Mouse (Mus musculus) midbrain, embryonic 11.5 days (tissue): ENCODE measurements around the gene Rplp0. TPM values are rescaled to one million over a fixed set of nuclear protein-coding genes. Genes with fewer than 3 reads are reported as not detected.

Experiments
- ATAC-seq: fragments of 200-750 bp; cut with Nextera tagmentation; 2 replicates; pipeline ENCODE4 v1.8.0; 2017; ENCODE audit warnings: moderate TSS enrichment, moderate library complexity; ENCODE audit not compliant: low FRiP score
- DNase-seq: peaks from one replicate; pipeline ENCODE4 v3.0.0; 2015; ENCODE audit warnings: low spot score; ENCODE audit errors: missing footprints
- H3K27ac ChIP-seq: fragments of 300-500 bp; sonication (generic); 2 replicates; pipeline ENCODE4 v1.5.1; 2014; ENCODE audit warnings: low read depth, low read length
- H3K27me3 ChIP-seq: fragments of 300-500 bp; sonication (generic); 2 replicates; pipeline ENCODE4 v1.6.1; 2014; ENCODE audit warnings: mild to moderate bottlenecking, low read length, moderate library complexity, mixed read lengths; ENCODE audit not compliant: control insufficient read depth, insufficient read depth
- H3K36me3 ChIP-seq: fragments of 300-500 bp; sonication (generic); 2 replicates; pipeline ENCODE4 v1.6.1; 2014; ENCODE audit warnings: mild to moderate bottlenecking, low read length, moderate library complexity, mixed read lengths; ENCODE audit not compliant: control insufficient read depth, insufficient read depth
- H3K4me1 ChIP-seq: fragments of 300-500 bp; sonication (generic); 2 replicates; pipeline ENCODE4 v1.6.1; 2014; ENCODE audit warnings: low read length; ENCODE audit not compliant: control insufficient read depth, insufficient read depth
- H3K4me2 ChIP-seq: fragments of 300-500 bp; sonication (generic); 2 replicates; pipeline ENCODE4 v1.6.1; 2014; ENCODE audit warnings: mild to moderate bottlenecking, moderate library complexity
- H3K4me3 ChIP-seq: fragments of 300-500 bp; sonication (generic); 2 replicates; pipeline ENCODE4 v1.5.1; 2014; ENCODE audit warnings: low read depth, low read length
- H3K9ac ChIP-seq: fragments of 300-500 bp; sonication (generic); 2 replicates; pipeline ENCODE4 v1.6.1; 2014; ENCODE audit warnings: low read length
- H3K9me3 ChIP-seq: fragments of 300-500 bp; sonication (generic); 2 replicates; pipeline ENCODE4 v1.6.1; 2016; ENCODE audit warnings: low read length; ENCODE audit not compliant: control insufficient read depth
- WGBS: fragments of 180-500 bp; shearing (Covaris S2); extraction: QIAGEN DNeasy Blood & Tissue Kit; methylation state at CpG from one replicate; pipeline ENCODE4 v1.1.7; 2014; 5-methylcytosine and 5-hydroxymethylcytosine counted together
- polyA plus RNA-seq: library from polyadenylated mRNA; unstranded; fragments of >200 nt; fragmentation: Nextera tagmentation; extraction: Ambion mirVana; gene quantifications from 2 replicates; pipeline ENCODE4 v1.2.1, GENCODE M21; 2014

The Rplp0 gene
- polyA plus RNA-seq, 1 experiment from 2014 or later, result 1,182 TPM

GRCm38 (mm10) chr5:115546536-115546935, 12.7 kb upstream of the Rplp0 start:
- peaks cover 7% of the 10 kb centered on the region; the same call in 1 of the 2 replicates for H3K4me1 ChIP-seq
- peak overlapping the region; percentile 10; the same call in 1 of the 2 replicates for H3K27ac ChIP-seq
- ATAC-seq (no peak), DNase-seq (no peak)
- 67% methylated on average over 11 of the region's 11 CpGs for WGBS
- H3K9me3 ChIP-seq, result no peaks in the 10 kb centered on the region
- no peak overlapping the region for H3K4me2 ChIP-seq
- H3K9ac ChIP-seq, result peak overlapping the region; percentile 42; the same call in 1 of the 2 replicates
- H3K27me3 ChIP-seq, result no peaks in the 10 kb centered on the region
- H3K4me3 ChIP-seq, result no peak overlapping the region
- peaks cover 3% of the 10 kb centered on the region; the same call in 1 of the 2 replicates for H3K36me3 ChIP-seq

DNA sequence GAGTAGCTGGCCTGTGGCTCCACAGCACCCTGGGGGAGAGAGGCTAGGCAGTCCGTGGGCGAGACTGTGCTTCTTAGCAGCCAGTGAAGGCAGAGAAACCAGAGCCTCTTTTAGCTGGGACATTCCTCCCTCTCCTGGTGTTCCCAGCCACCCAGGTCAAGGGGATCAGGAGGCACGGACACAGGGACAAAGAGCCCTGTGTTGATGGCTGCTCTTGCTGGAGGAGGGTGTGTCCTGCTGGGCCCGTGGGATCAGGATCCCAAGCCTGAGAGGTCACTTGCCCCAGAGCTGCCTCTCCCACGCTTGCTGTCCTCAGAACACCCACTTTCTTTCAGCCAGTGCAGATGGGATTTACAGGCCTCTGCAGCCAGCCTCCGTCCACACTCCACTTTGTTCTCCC, 12.3 kb upstream of the Rplp0 start:
- Histone ChIP-seq H3K9me3 (no peaks in the 10 kb centered on the region), H3K36me3 (peaks cover 3% of the 10 kb centered on the region; the same call in 1 of the 2 replicates), H3K4me3 (no peak overlapping the region), H3K27me3 (no peaks in the 10 kb centered on the region), H3K4me1 (peaks cover 7% of the 10 kb centered on the region; the same call in 1 of the 2 replicates), H3K4me2 (no peak overlapping the region), H3K9ac (peak overlapping the region; percentile 42; the same call in 1 of the 2 replicates), H3K27ac (peak overlapping the region; percentile 10; the same call in 1 of the 2 replicates)
- DNase-seq, result no peak
- ATAC-seq, result no peak
- 26% methylated on average over 6 of the region's 6 CpGs for WGBS

GRCm38 (mm10) chr5:115547421-115547820, 11.8 kb upstream of the Rplp0 start:
- no peak overlapping the region for H3K4me3 ChIP-seq
- no peaks in the 10 kb centered on the region for H3K27me3 ChIP-seq
- H3K9ac ChIP-seq, result peak overlapping the region; percentile 42; the same call in 1 of the 2 replicates
- no peaks in the 10 kb centered on the region for H3K9me3 ChIP-seq
- H3K36me3 ChIP-seq, result peaks cover 3% of the 10 kb centered on the region; the same call in 1 of the 2 replicates
- H3K27ac ChIP-seq, result no peak overlapping the region
- DNase-seq, result no peak
- WGBS, result 87% methylated on average over 7 of the region's 7 CpGs
- no peak for ATAC-seq
- peaks cover 7% of the 10 kb centered on the region; the same call in 1 of the 2 replicates for H3K4me1 ChIP-seq
- H3K4me2 ChIP-seq, result no peak overlapping the region

- DNase-seq, result no peak
- no peak for ATAC-seq
- 90% methylated on average over 18 of the region's 18 CpGs for WGBS
- Histone ChIP-seq H3K4me2 (no peak overlapping the region), H3K4me1 (peaks cover 7% of the 10 kb centered on the region; the same call in 1 of the 2 replicates), H3K9ac (no peak overlapping the region), H3K9me3 (no peaks in the 10 kb centered on the region), H3K36me3 (peaks cover 3% of the 10 kb centered on the region; the same call in 1 of the 2 replicates), H3K27ac (no peak overlapping the region), H3K4me3 (no peak overlapping the region), H3K27me3 (no peaks in the 10 kb centered on the region)
These were observed 10.6 kb upstream of the Rplp0 start for GRCm38 (mm10) chr5:115548501-115549285.

- 83% methylated on average over 11 of the region's 11 CpGs for WGBS
- no peak overlapping the region for H3K9ac ChIP-seq
- H3K4me2 ChIP-seq, result no peak overlapping the region
- H3K4me1 ChIP-seq, result peaks cover 7% of the 10 kb centered on the region; the same call in 1 of the 2 replicates
- no peak overlapping the region for H3K27ac ChIP-seq
- no peak for ATAC-seq
- no peak overlapping the region for H3K4me3 ChIP-seq
- H3K27me3 ChIP-seq, result no peaks in the 10 kb centered on the region
- H3K36me3 ChIP-seq, result peaks cover 3% of the 10 kb centered on the region; the same call in 1 of the 2 replicates
- H3K9me3 ChIP-seq, result no peaks in the 10 kb centered on the region
- no peak for DNase-seq
These were observed 8.7 kb upstream of the Rplp0 start for GRCm38 (mm10) chr5:115550482-115551005.

DNA sequence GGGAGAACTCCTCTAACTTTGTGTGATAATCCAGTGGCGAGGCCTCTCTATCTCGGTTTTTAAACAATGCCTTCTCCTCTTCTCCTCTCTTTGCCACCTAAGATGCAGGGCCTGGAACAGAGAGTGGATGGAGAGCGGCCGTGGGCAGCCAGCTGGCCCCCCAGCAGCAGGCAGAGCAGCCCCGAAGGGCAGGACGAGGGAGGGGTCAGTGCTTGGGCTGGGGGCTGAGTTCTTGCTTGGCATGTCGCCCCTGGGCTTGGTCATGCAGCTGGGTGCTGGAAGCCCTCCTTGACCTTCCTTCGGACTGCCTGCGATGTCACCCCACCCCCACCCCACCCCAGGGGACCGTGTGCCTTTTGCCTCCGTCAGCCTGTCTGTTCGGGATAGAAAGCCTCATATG, 7.9 kb upstream of the Rplp0 start:
- DNase-seq (no peak), ATAC-seq (no peak)
- peaks cover 3% of the 10 kb centered on the region; the same call in 1 of the 2 replicates for H3K36me3 ChIP-seq
- H3K9me3 ChIP-seq, result no peaks in the 10 kb centered on the region
- no peak overlapping the region for H3K4me3 ChIP-seq
- 78% methylated on average over 12 of the region's 12 CpGs for WGBS
- peaks cover 7% of the 10 kb centered on the region; the same call in 1 of the 2 replicates for H3K4me1 ChIP-seq
- no peak overlapping the region for H3K27ac ChIP-seq
- H3K9ac ChIP-seq, result no peak overlapping the region
- H3K4me2 ChIP-seq, result no peak overlapping the region
- H3K27me3 ChIP-seq, result no peaks in the 10 kb centered on the region

- Histone ChIP-seq H3K4me2 (no peak overlapping the region), H3K4me1 (peaks cover 4% of the 10 kb centered on the region; the same call in 1 of the 2 replicates), H3K4me3 (no peak overlapping the region), H3K27me3 (no peaks in the 10 kb centered on the region), H3K27ac (no peak overlapping the region), H3K9me3 (no peaks in the 10 kb centered on the region), H3K36me3 (peaks cover 3% of the 10 kb centered on the region; the same call in 1 of the 2 replicates), H3K9ac (no peak overlapping the region)
- DNase-seq, result no peak
- no peak for ATAC-seq
- WGBS, result 85% methylated on average over 13 of the region's 13 CpGs
These were observed 7.5 kb upstream of the Rplp0 start for GRCm38 (mm10) chr5:115551799-115552198.

- H3K9ac ChIP-seq, result no peak overlapping the region
- no peaks in the 10 kb centered on the region for H3K27me3 ChIP-seq
- DNase-seq (no peak), ATAC-seq (no peak)
- H3K36me3 ChIP-seq, result no peaks in the 10 kb centered on the region
- no peak overlapping the region for H3K4me3 ChIP-seq
- H3K4me2 ChIP-seq, result no peak overlapping the region
- 86% methylated on average over 33 of the region's 33 CpGs for WGBS
- no peaks in the 10 kb centered on the region for H3K9me3 ChIP-seq
- no peaks in the 10 kb centered on the region for H3K4me1 ChIP-seq
- H3K27ac ChIP-seq, result no peak overlapping the region
These were observed 5.4 kb upstream of the Rplp0 start for GRCm38 (mm10) chr5:115553801-115554420.
